Mouse (Mus musculus) left cerebral cortex, adult 11 months (tissue): ENCODE results near the gene Itpk1.
A peak's percentile ranks its signal among the peaks of the same experiment; 100 is the strongest.

ENCODE experiments used
- DNase-seq: peaks from one replicate; pipeline ENCODE4 v3.0.0; 2022; ENCODE audit warnings: low spot score

Itpk1 gene

DNA sequence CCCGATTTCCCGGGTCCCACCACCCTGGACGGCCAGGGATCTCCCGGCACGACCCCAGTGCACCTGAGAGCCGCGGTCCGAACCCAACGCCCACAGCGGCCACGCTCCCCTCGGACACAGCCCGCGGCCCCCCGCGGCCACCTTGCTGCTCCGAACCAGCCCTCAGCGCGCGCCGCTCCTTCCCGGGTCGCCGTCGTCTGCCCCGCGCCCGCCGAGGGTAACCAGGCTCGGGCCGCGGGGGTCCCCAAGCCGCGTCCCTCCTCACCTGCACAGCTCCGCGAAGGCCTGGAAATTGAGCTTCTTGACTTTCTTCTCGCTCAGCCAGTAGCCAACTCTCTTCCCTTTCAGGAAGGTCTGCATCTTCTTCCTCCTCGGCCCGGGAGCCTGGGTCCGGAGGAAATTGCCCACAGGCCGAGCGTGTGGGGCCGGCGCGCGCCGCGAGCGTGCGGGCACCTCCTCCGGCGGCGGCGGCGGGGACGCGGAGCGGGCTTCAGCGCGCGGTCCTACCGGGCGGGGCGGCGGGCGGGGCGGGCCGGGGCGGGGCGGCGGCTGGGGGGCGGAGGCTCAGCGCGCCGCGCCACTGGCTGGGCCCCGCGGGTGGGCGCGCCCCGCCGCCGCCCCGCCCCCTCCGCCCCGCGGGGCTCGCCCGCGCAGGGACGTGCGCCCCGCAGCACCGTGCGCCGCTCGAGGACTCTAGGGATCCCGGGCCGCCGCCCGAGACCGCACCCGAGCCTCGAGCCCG lies at the start of gene Itpk1:
Gene Itpk1 (minus strand): TSS at position 474 of the 742 bp plus-strand sequence.
- no peak for DNase-seq

DNA sequence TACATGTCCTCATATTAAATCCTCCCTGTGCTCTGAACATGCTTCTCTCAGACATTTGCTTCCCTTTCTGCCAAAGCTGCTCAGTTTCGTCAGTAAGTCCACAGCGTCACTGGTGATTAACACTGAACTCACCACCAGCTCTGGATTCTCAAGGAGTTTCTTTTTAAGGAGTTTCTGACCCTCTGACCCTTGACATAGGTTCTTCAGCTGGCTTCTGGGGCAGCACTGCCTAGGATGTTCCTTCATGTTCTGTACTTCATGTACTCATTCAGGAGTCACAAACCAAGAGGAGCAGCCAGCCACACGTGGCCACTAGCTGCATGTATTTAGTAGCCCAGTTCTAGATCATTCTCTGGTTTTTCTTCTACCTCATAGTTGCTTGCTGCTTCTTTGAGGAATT lies 43.5 kb upstream of the Itpk1 start:
- DNase-seq, result no peak

GRCm38 (mm10) chr12:102744839-102745238 lies 40.1 kb upstream of the Itpk1 start:
- no peak for DNase-seq

- DNase-seq, result peak; percentile 77
Measured at GRCm38 (mm10) chr12:102743589-102744574, 39.2 kb upstream of the Itpk1 start, which contains the start of the genes Moap1 and Tmem251. TSS of gene Moap1 (minus strand) at chr12:102743661. TSS of gene Tmem251 (plus strand) at chr12:102743762.

DNA sequence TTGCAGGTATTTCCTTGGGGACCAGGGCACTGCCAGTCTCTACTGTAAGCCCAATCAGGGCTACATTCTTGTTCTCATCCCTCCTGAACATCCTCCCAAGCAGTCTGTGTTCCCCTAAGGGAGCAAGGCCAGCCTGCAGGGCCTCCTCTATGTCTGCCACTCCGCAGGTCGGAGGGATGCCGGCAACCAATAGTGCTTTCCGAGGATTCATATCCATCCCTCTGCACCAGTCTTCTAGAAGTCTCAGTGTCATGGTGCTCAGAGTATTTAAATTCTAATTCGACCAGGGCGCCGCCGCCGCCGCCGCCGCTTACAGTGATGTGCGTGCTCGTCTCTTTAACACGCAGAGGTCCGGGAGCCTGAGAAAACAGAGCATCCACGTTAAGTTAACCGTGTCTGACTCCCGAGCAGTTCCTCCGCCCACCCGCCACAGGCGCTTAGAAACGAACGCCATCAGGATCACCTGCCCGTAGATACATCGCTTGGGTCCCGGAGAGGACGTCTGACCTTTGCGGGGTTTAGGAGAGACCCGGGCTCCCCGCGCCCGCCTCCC lies 38.4 kb upstream of the Itpk1 start:
- no peak for DNase-seq

- no peak for DNase-seq
Measured at GRCm38 (mm10) chr12:102742056-102742455, 37.3 kb upstream of the Itpk1 start.

- DNase-seq, result no peak
Measured at GRCm38 (mm10) chr12:102740285-102740684, 35.6 kb upstream of the Itpk1 start.

- no peak for DNase-seq
Measured at GRCm38 (mm10) chr12:102739096-102739495, 34.4 kb upstream of the Itpk1 start.

DNA sequence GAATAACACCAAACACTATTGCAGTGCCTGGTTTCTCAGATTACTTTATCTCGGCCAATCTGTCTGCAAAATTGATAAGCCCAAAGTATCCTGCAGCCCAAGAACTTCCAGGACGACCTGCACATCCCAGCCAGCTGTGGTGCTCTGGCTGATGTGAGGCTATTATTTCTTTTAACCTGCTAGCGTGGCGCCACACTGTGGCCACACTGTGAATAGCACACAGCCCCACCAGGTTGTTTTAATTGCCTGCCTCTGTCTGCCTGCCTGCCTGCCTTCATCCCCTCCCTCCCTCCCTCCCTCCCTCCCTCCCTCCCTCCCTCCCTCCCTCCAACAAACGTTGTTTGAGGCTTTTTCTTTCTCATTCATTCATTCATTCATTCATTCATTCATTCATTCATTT lies 28.7 kb upstream of the Itpk1 start:
- DNase-seq, result no peak

DNA sequence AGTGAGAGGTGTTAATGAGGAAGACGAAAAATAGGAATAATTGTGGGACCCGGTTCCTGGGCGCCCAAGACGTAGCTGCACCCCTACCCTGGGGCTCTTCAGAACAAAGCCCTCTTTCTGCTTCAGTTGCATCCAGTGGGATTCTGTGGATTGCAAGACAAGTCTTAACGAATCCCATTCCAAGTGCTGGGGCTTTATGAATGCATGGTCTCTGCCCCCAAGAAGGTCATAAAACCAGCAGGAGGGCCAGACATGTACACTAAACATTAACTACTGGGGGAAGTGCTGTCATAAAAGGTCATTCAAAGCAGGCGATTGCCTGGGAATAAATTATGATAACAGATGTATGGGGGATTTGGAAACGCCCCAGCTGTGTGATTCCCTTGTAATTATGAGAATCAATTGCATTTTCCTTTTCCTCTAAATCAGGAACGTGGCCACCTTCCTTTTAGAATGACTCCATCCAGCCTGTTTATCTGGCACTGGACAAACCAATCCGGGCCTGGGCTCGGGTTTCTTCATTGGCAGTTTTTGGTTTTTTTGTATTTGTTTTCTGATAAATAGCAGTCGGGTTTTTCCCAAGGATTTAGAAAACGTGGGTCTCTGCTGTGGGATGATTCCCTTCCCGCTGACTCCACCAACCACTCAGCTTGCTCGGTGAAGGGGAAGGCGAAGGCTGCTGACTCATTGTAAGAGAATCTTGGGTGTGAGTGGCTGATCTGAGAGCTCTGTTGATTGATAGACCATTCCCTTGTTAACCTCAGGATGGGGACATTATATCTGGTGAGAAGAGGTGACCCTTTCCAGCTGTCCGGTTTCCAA lies 26.3 kb upstream of the Itpk1 start:
- DNase-seq, result no peak

DNA sequence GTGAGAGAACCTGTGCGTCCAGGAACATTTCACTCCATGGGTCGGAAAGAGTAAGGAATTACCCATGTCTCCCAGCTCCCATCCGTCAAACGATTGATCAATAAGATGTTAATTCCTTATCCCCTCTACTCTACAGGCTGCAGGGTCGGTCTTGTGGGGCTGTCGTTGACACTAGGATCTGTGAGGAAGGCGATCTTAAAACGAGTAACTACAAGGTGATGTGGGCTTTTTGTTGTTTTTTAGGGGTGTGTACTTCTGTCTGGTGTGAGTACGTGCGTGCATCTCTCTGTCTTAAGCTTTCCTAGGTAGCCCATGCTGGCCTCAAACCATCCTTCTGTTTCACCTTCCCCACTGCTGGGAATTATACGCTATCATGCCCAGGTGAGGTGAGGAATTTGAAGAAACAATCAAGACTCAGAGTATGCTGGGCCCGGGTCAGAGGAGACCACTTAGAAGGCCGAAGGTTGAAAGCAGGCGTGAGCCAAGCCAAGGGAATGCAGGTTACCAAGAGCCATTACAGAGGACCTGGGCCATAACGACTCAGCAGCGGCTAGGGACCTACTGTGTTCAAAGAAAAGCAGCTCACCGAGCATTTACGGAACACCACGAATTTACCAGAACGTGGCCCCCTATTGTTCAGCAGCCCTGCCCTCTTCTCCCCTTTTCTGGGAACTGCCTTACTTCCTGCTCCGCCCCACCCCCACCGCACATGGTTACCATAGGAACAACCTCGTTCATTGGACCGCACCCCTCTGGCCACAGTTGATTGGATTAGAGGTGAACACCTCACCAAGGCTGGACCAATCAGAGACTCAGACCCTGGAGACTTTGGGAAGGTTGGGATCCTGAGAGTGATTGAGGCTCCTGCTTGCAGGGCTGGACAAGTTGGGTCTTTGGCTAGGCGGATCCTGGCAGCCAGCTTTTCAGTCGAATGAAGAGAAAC lies 25.4 kb upstream of the Itpk1 start:
- peak; percentile 55 for DNase-seq

DNA sequence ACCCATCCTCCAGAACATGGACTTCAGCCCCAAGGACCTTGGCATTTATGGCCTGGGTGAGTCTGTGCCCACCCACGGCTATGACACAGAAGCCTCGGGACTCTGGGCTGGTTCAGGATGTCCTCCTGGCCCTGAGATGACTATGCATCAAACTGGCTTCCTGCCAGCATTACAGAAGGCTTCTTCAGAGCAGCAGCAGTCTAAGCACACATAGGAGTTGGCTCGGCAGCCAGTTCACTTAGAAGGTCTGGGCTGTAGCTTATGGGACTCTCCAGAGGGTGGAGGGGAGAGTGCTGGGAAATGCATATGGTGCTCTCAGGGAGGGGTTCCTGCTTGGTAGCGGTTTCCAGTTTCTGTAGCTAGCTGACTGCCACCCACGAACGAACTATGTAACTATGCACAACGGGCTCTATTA lies 21.0 kb upstream of the Itpk1 start:
- no peak for DNase-seq

DNA sequence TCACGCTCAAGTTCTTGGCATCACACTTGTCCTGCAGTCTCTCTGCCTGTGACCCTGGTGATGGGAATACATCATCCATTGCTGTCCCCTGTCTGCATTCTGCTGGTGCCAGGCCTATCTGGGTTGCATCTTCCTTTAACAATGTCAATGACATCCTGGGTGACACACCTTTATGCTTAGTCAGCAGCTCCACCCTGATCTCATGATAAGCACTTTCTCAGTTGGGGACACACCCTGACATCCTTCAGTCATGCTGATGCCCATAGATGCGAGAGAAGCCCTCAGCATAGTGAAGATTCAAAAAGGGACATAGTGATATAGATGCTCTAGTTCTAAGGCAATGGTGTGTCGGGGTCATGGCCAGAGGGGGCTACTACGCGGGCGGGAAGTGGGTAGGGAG lies 20.4 kb upstream of the Itpk1 start:
- no peak for DNase-seq

DNA sequence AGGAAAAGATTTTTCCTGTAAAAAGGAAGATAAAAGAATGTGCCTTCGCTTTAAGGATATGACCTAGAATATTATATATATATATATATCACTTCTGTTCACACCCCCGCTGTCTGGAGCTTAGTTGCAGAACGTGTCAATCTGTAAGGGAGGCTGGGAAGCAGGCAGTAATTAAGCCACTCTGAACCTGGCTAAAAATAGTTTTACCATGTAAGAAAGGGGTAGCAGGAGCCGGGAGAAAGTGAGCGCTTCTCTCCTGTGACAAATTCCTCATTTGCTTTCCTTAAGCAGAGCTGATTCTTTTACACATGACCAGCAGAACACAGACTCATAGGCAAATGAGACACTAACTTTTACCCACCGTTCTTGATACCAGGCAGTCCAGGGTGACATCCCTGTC lies 19.1 kb upstream of the Itpk1 start:
- no peak for DNase-seq

DNA sequence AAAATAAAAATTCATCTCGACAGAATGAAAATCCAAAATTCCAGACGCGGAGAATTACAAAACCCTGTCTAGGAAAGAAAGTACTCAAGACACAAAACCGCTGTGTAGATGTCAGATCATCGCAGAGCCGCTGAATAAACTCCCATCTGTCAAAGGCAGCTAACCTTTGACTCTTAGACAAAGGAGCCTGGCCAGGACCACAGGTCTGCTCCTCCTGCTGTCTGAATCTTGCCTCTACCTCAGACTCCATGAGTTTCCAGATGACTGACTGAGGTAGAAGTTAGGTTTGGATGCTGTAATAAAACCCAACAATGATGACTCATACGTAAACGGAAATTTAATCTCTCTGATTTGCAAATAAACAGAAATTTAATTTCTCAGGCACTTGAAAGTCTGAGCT lies 18.2 kb upstream of the Itpk1 start:
- DNase-seq, result no peak

DNA sequence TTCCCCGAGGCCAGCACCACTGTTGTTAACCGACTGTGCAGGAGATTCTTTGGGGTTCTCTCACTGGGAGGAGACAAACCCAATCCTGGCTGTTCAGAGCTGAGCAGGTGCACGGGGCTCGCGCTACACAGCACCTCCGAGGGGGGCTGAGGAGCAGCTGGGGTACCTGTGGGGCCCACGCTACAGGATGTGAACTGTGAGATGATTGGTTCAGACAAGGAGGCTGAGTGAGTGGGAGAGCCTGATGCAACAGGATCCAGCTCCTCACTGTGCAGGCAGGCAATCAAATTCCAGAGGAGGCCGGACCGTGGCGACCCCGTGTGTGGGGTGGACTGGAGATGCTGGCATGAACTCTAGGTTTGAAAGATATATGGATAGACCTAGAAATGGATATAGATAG lies 17.7 kb upstream of the Itpk1 start:
- DNase-seq, result no peak

- DNase-seq, result no peak
Measured at GRCm38 (mm10) chr12:102719552-102720315, 15.0 kb upstream of the Itpk1 start.

DNA sequence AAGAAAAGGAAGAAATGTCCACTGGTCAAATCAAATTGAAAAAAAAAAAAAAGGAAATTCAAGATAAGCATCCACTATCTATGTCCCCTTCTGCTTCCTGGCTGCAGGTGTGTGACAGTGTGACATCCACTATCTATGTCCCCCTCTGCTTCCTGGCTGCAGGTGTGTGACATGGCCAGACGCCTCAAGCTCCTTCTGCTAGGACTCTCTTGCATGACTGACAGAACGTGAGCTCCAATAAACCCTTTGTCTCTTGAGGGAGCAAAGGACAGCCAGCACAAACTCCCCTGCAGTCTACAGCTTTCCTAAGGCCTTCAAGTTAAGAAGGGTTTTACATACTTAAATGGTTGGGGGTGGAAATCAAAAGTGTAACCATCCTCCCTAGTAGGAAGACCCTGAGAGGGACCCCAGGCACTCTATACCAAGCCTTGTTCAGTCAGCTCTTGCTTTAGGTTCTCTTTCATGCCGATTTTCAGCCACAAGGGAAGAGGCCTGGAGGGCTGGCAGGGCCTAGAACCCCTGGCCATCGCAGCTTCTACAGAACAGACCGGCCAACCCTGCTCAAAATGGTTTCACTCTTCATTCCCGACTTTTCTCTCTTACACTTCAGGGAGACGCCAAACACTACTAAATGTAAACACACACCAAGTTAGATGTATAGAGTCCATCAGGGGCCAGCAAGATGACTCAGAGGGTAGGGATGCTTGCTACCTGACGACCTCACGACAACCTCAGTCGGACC lies 10.1 kb upstream of the Itpk1 start:
- DNase-seq, result no peak

DNA sequence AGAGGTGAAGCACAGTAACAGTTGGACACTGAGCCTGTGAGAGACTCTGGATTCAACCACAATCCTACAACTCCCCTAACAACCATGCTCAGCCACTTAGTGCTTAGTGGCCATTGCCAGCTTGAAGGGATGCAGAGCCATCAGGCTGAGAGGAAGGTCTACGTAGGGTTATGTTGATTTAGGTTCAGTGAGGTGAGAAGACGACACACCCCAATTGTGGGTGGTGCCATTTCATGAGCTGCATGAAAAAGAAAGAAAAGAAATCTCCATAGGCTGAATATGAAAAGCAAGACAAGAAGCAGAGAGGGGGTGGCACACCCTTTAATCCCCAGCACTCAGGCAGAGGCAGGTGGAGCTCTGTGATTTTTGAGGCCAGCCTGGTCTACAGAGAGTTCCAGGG lies 9.4 kb upstream of the Itpk1 start:
- no peak for DNase-seq
